Mouse (Mus musculus): Measurements from ENCODE around the gene Rrp8. TPM values are rescaled to one million over a fixed set of nuclear protein-coding genes. Genes with fewer than 3 reads are reported as not detected.

The Rrp8 gene
- total RNA-seq, 2 experiments from 2014 or later = 10.8 to 11.2 TPM

- peak; percentile 29 to 59 for DNase-seq
- intact Hi-C loops (cut with DNase I) = loop anchor here (1.0 kb wide), 1 partner anchor 91 kb away; no protein-coding TSS in a partner anchor
Measured at GRCm38 (mm10) chr7:105726144-105726979, 10.8 kb downstream of the Rrp8 start.

GRCm38 (mm10) chr7:105721916-105722315 is 15.3 kb downstream of the Rrp8 start:
- intact Hi-C loops (cut with DNase I) = no loop called here
- no peak for DNase-seq

- intact Hi-C loops (cut with DNase I) = no loop called here
- DNase-seq = no peak
Measured at GRCm38 (mm10) chr7:105715366-105715765, 21.8 kb downstream of the Rrp8 start.

- intact Hi-C loops (cut with DNase I) = no loop called here
- DNase-seq = no peak
Measured at GRCm38 (mm10) chr7:105708733-105709132, 28.5 kb downstream of the Rrp8 start.

- no peak for DNase-seq
- intact Hi-C loops (cut with DNase I) = no loop called here
Measured at GRCm38 (mm10) chr7:105703816-105704215, 33.4 kb downstream of the Rrp8 start.

- intact Hi-C loops (cut with DNase I) = no loop called here
- DNase-seq = no peak
Measured at GRCm38 (mm10) chr7:105703184-105703583, 34.0 kb downstream of the Rrp8 start.

GRCm38 (mm10) chr7:105690875-105691274 is 46.3 kb downstream of the Rrp8 start:
- intact Hi-C loops (cut with DNase I) = no loop called here

GRCm38 (mm10) chr7:105685541-105686197 is 51.5 kb downstream of the Rrp8 start:
- DNase-seq = no peak
- intact Hi-C loops (cut with DNase I) = no loop called here

More at GRCm38 (mm10) chr7:105690875-105691274, 46.3 kb downstream of the Rrp8 start:
- DNase-seq = no peak

Other genes starting within 250 kb of the Rrp8 start
- gene Smpd1, start 183.0 kb downstream of the Rrp8 start, total RNA-seq (2021) = 100 to 1,000 TPM; 128 to 133 TPM
- gene Apbb1, start 155.7 kb downstream of the Rrp8 start, total RNA-seq (2021) = 10 to 100 TPM; 80.5 to 86.5 TPM
- gene Hpx, start 137.2 kb downstream of the Rrp8 start, total RNA-seq (2021) = under 1 TPM in 1 of 2 experiments, not detected in 1; 0.48 TPM
- 10 to 100 TPM; 29.7 to 34.0 TPM for gene Trim3, start 103.8 kb downstream of the Rrp8 start, total RNA-seq (2021)
- 10 to 100 TPM; 83.7 to 94.3 TPM for gene Timm10b, start 97.3 kb downstream of the Rrp8 start, total RNA-seq (2021)
- 10 to 100 TPM; 22.0 to 22.9 TPM for gene Arfip2, start 97.0 kb downstream of the Rrp8 start, total RNA-seq (2021)
- 1 to 10 TPM; 1.9 to 4.8 TPM for gene Gm45799, start 96.8 kb downstream of the Rrp8 start, total RNA-seq (2021)
- under 1 TPM; 0.67 to 0.76 TPM for gene Dnhd1, start 86.6 kb downstream of the Rrp8 start, total RNA-seq (2021)
- gene Ilk, start 793 bp downstream of the Rrp8 start, total RNA-seq (2021) = 100 to 1,000 TPM; 115 to 123 TPM
- gene Taf10, start 7.0 kb upstream of the Rrp8 start, total RNA-seq (2021) = 10 to 100 TPM; 81.0 to 88.8 TPM
- gene Tpp1, start 14.8 kb upstream of the Rrp8 start, total RNA-seq (2021) = 10 to 100 TPM; 41.6 to 42.5 TPM
- 10 to 100 TPM; 18.0 to 21.1 TPM for gene Dchs1, start 50.3 kb upstream of the Rrp8 start, total RNA-seq (2021)
- 10 to 100 TPM; 96.0 to 96.7 TPM for gene Mrpl17, start 73.7 kb upstream of the Rrp8 start, total RNA-seq (2021)
- 10 to 100 TPM; 10.6 to 13.6 TPM for gene Gm4070, start 216.6 kb upstream of the Rrp8 start, total RNA-seq (2021)